12 mouse cellular contexts compared by ENCODE assay signal in genomic region chr17:84114279-84114994, GRCm38 (mm10).
A peak's percentile ranks its signal among the peaks of the same experiment; 100 is the strongest.
DNase-seq lines count a peak whose midpoint lies in the region; ATAC-seq lines count a peak whose summit lies in the region.
"Had no signal": no experiment of that assay in that cellular context is flagged by ENCODE, and none has a peak within 500 bp of the region (broad histone marks: within the 10 kb centered on the region; RNA-seq: fewer than 3 reads in every experiment).

No protein-coding gene starts in this region.

- no peaks in the 10 kb centered on the region for H3K36me3 ChIP-seq in kidney, embryonic 16.5 days (ENCODE audit: insufficient read depth, low read length)
- no peaks in the 10 kb centered on the region for H3K36me3 ChIP-seq in liver, embryonic 11.5 days (ENCODE audit: control insufficient read depth, insufficient read depth, low read length)
- H3K36me3 ChIP-seq: forebrain, embryonic 15.5 days; heart, embryonic 13.5 days; limb, embryonic 12.5 days had no signal

- no peak overlapping the region for H3K4me2 ChIP-seq in kidney, embryonic 16.5 days (replicated peaks; ENCODE audit: low read depth, low read length)
- no peak overlapping the region; the same call in 1 of the 2 replicates for H3K4me2 ChIP-seq in liver, embryonic 11.5 days
- H3K4me2 ChIP-seq: forebrain, embryonic 15.5 days; heart, embryonic 13.5 days; limb, embryonic 12.5 days had no signal

- H3K9me3 ChIP-seq in kidney, embryonic 16.5 days (ENCODE audit: low read length), result no peaks in the 10 kb centered on the region
- H3K9me3 ChIP-seq in liver, embryonic 11.5 days (ENCODE audit: control insufficient read depth, low read length), result no peaks in the 10 kb centered on the region
- H3K9me3 ChIP-seq: forebrain, embryonic 15.5 days; heart, embryonic 13.5 days; limb, embryonic 12.5 days had no signal

- no peak overlapping the region for H3K4me3 ChIP-seq in kidney, embryonic 16.5 days (ENCODE audit: low read length)
- H3K4me3 ChIP-seq in brown adipose tissue, adult 24 weeks (ENCODE audit: insufficient read depth, low read depth, low read length), result no peak overlapping the region
- no peak overlapping the region for H3K4me3 ChIP-seq in liver, embryonic 11.5 days (ENCODE audit: low read depth, low read length)
- H3K4me3 ChIP-seq: forebrain, embryonic 15.5 days; heart, embryonic 13.5 days; limb, embryonic 12.5 days had no signal

- H3K27me3 ChIP-seq in kidney, embryonic 16.5 days (ENCODE audit: insufficient read depth, low read length), result no peaks in the 10 kb centered on the region
- H3K27me3 ChIP-seq in liver, embryonic 11.5 days (replicated peaks; ENCODE audit: control insufficient read depth, insufficient read depth, low read length), result no peaks in the 10 kb centered on the region
- H3K27me3 ChIP-seq: forebrain, embryonic 15.5 days; heart, embryonic 13.5 days; limb, embryonic 12.5 days; Patski had no signal

- H3K27ac ChIP-seq in kidney, embryonic 16.5 days (ENCODE audit: low read length), result 0 out of 2 replicates have a peak overlapping the region, but pooled peaks have one; percentile 2
- peak overlapping the region; percentile 75 for H3K27ac ChIP-seq in brown adipose tissue, adult 24 weeks (replicated peaks; ENCODE audit: low read depth, low read length)
- H3K27ac ChIP-seq in liver, embryonic 11.5 days (ENCODE audit: low read depth, low read length), result peak overlapping the region; percentile 69
- H3K27ac ChIP-seq: forebrain, embryonic 15.5 days; heart, embryonic 13.5 days had no signal

- WGBS in kidney, embryonic 16.5 days, result 68% methylated on average over 9 of the region's 9 CpGs
- 56% methylated on average over 9 of the region's 9 CpGs for WGBS in liver, embryonic 11.5 days

- 0 out of 2 replicates have a peak, but pooled peaks have one; percentile 6 for ATAC-seq in kidney, embryonic 16.5 days (ENCODE audit: low FRiP score, low TSS enrichment)
- no peak for ATAC-seq in liver, embryonic 11.5 days (replicated peaks; ENCODE audit: low FRiP score)
- ATAC-seq in granulocyte monocyte progenitor cell, adult 5-6 weeks (replicated peaks; ENCODE audit: poor library complexity, severe bottlenecking), result no peak
- ATAC-seq: forebrain, embryonic 15.5 days; Patski had no signal

- no peak overlapping the region for H3K9ac ChIP-seq in kidney, embryonic 16.5 days (replicated peaks; ENCODE audit: low read length)
- peak overlapping the region; percentile 63 for H3K9ac ChIP-seq in liver, embryonic 11.5 days (ENCODE audit: low read depth, low read length)
- H3K9ac ChIP-seq: forebrain, embryonic 15.5 days; heart, embryonic 13.5 days; limb, embryonic 12.5 days had no signal

- H3K4me1 ChIP-seq in kidney, embryonic 16.5 days (ENCODE audit: insufficient read depth, low read length), result peaks cover 19% of the 10 kb centered on the region
- H3K4me1 ChIP-seq in brown adipose tissue, adult 24 weeks (ENCODE audit: control insufficient read depth, insufficient read depth, insufficient read length, low read length), result peaks cover 40% of the 10 kb centered on the region
- peaks cover 73% of the 10 kb centered on the region for H3K4me1 ChIP-seq in liver, embryonic 11.5 days (replicated peaks; ENCODE audit: control insufficient read depth, insufficient read depth, low read length)

- DNase-seq in adrenal gland, postnatal 14 days, result peak; percentile 62
- no peak for DNase-seq in adrenal gland, adult 8-10 months
- no peak for DNase-seq in kidney, adult 11 months
- DNase-seq in liver, embryonic 11.5 days (ENCODE audit: low spot score), result no peak
- no peak for DNase-seq in frontal cortex, postnatal 10 days (ENCODE audit: low spot score in 2 of 2)

Comparison
In these comparisons a context has a peak if more than half of its experiments do, and no peak if none do; other contexts are left out.
1. H3K27ac ChIP-seq: peak in every context shown above with its lines; median percentile 75 in brown adipose tissue, adult 24 weeks; 69 in liver, embryonic 11.5 days; 2 in kidney, embryonic 16.5 days.